ENCODE assay signal across 9 mouse cellular contexts in the genomic region with DNA sequence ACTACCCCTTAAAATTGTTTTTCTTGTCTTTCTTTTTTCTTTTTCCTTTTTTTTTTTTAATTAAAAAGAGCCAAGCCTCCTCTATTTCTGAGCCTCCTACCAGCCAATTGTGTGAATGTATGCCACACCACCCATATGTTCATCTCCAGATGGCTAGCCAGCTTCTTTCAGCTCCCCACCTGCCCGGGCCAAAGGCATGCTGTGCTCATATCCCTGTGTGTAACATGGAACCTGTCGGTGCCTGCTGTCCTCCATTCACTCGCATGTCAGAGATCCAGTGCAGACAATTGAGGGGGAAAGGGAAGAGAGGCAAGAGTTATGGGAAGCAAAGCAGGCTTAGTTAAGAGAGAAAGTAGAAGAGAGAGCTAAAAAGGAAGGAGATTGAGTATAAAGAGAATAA.
A peak's percentile ranks its signal among the peaks of the same experiment; 100 is the strongest.
DNase-seq lines count a peak whose midpoint lies in the region; ATAC-seq and TF ChIP-seq lines count a peak whose summit lies in the region.
"Had no signal": no experiment of that assay in that cellular context is flagged by ENCODE, and none has a peak within 500 bp of the region (broad histone marks: within the 10 kb centered on the region; RNA-seq: fewer than 3 reads in every experiment).

No protein-coding gene starts in this region.

- H3K9me3 ChIP-seq in stomach, postnatal 0 days (ENCODE audit: control insufficient read depth, low read length): no peaks in the 10 kb centered on the region
- H3K9me3 ChIP-seq: embryonic facial prominence, embryonic 13.5 days had no signal

- no peaks in the 10 kb centered on the region for H3K36me3 ChIP-seq in stomach, postnatal 0 days (ENCODE audit: control insufficient read depth, insufficient read depth, low read length)
- H3K36me3 ChIP-seq: embryonic facial prominence, embryonic 13.5 days had no signal

- 64% methylated on average over 3 of the region's 3 CpGs for WGBS in stomach, postnatal 0 days

- DNase-seq in embryo, embryonic 10 days (ENCODE audit: low spot score): peak; percentile 17
- DNase-seq in embryo, embryonic 9.5 days (ENCODE audit: extremely low spot score): no peak
- DNase-seq in frontal cortex, postnatal 10 days (ENCODE audit: low spot score in 2 of 2): peak; percentile 8 to 10
- DNase-seq in left cerebral cortex, adult 11 months (ENCODE audit: low spot score): peak; percentile 8
- peak; percentile 8 to 28 for DNase-seq in right cerebral cortex, postnatal 36 days (ENCODE audit: low spot score in 2 of 2)
- no peak for DNase-seq in ovary, postnatal 14 days (ENCODE audit: low spot score)
- no peak for DNase-seq in kidney, postnatal 10 days
- DNase-seq in stomach, postnatal 0 days (ENCODE audit: low spot score): no peak

- H3K27ac ChIP-seq in stomach, postnatal 0 days (replicated peaks): no peak overlapping the region
- H3K27ac ChIP-seq: embryonic facial prominence, embryonic 13.5 days had no signal

- H3K4me1 ChIP-seq in stomach, postnatal 0 days (replicated peaks; ENCODE audit: control insufficient read depth, insufficient read depth): no peaks in the 10 kb centered on the region
- H3K4me1 ChIP-seq: embryonic facial prominence, embryonic 13.5 days had no signal

- H3K4me3 ChIP-seq in stomach, postnatal 0 days (ENCODE audit: low read depth, low read length): no peak overlapping the region
- H3K4me3 ChIP-seq: embryonic facial prominence, embryonic 13.5 days had no signal

- TF ChIP-seq CTCF in stomach, postnatal 0 days (IDR thresholded peaks at IDR 0.05; ENCODE audit: low read depth): no peak

- H3K27me3 ChIP-seq in stomach, postnatal 0 days (ENCODE audit: control insufficient read depth, insufficient read depth, low read length): no peaks in the 10 kb centered on the region
- H3K27me3 ChIP-seq: embryonic facial prominence, embryonic 13.5 days had no signal

- no peak overlapping the region for H3K9ac ChIP-seq in stomach, postnatal 0 days (ENCODE audit: low read length)
- H3K9ac ChIP-seq: embryonic facial prominence, embryonic 13.5 days had no signal

- ATAC-seq in stomach, postnatal 0 days (ENCODE audit: low FRiP score, low TSS enrichment): no peak

- no peak for TF ChIP-seq EP300 in stomach, postnatal 0 days (optimal IDR thresholded peaks at IDR 0.05)

- H3K4me2 ChIP-seq in stomach, postnatal 0 days (replicated peaks; ENCODE audit: low read depth): no peak overlapping the region
- H3K4me2 ChIP-seq: embryonic facial prominence, embryonic 13.5 days had no signal

Comparison
In these comparisons a context has a peak if more than half of its experiments do, and no peak if none do; other contexts are left out.
1. DNase-seq: peak in embryo, embryonic 10 days (single experiment), frontal cortex, postnatal 10 days (2 of 2), left cerebral cortex, adult 11 months (single experiment) and right cerebral cortex, postnatal 36 days (2 of 2); none in embryo, embryonic 9.5 days (single experiment), ovary, postnatal 14 days (single experiment), kidney, postnatal 10 days (single experiment) and stomach, postnatal 0 days (single experiment).